8 mouse cellular contexts compared by ENCODE assay signal in the genomic region with DNA sequence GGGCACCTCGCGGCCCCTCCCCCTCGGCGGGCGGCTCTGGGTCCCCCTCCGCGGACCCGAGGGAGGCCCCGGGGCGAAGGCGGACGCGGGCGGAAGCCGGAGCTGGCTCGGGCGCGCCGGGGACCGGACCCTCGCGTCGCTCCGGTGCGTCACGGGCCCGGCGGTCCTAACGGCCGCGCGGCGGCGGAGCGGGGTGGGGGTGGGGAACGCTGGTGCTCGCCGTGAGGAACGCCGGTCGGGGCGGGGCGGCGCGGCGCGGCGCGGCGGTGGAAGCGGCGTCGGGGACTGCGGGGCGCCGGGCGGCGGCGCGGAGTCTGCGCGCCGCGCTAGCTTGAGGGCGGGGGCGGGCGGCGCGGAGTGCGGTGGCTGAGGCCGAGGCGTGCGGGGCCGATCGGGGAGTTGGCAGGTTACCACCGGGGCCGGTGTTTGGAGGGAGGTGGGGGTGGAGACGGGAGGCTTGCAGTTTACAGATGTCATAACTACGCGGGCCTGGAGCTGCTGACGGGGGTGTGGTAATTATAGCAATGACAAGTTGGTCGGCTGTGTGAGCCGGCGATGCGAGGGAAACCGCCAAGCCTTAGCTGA. TPM values are rescaled to one million over a fixed set of nuclear protein-coding genes. Genes with fewer than 3 reads are reported as not detected.
A peak's percentile ranks its signal among the peaks of the same experiment; 100 is the strongest.
DNase-seq lines count a peak whose midpoint lies in the region; ATAC-seq and TF ChIP-seq lines count a peak whose summit lies in the region.

No protein-coding gene starts in this region.

- no peaks in the 10 kb centered on the region for H3K36me3 ChIP-seq in limb, embryonic 11.5 days (ENCODE audit: control insufficient read depth, insufficient read depth, low read length)
- H3K36me3 ChIP-seq in midbrain, embryonic 12.5 days, result no peaks in the 10 kb centered on the region
- no peaks in the 10 kb centered on the region for H3K36me3 ChIP-seq in spleen, adult 2 months (ENCODE audit: control insufficient read depth, insufficient read depth, low read length)

- no peak for TF ChIP-seq CTCF in spleen, adult 2 months (IDR thresholded peaks at IDR 0.05; ENCODE audit: extremely low read depth, insufficient read depth, insufficient read length, insufficient replicate concordance)

- H3K27me3 ChIP-seq in limb, embryonic 11.5 days (ENCODE audit: control insufficient read depth, insufficient read depth, low read length), result no peaks in the 10 kb centered on the region
- peaks cover 7% of the 10 kb centered on the region for H3K27me3 ChIP-seq in midbrain, embryonic 12.5 days
- no peaks in the 10 kb centered on the region for H3K27me3 ChIP-seq in spleen, adult 2 months (ENCODE audit: control insufficient read depth, insufficient read depth, low read length)

- peak overlapping the region; percentile 68 for H3K4me2 ChIP-seq in limb, embryonic 11.5 days (ENCODE audit: low read depth, severe bottlenecking)
- H3K4me2 ChIP-seq in midbrain, embryonic 12.5 days (replicated peaks), result peak overlapping the region; percentile 69

- peak; percentile 73 for DNase-seq in 3T3-L1 (ENCODE audit: low read depth, low spot score)
- peak; percentile 76 for DNase-seq in adrenal gland, postnatal 10 days
- DNase-seq in embryo, embryonic 9.5 days (ENCODE audit: extremely low spot score), result peak; percentile 54
- DNase-seq in gastrocnemius, postnatal 4 days (ENCODE audit: low spot score in 2 of 2), result peak; percentile 53 to 66
- DNase-seq in kidney, adult 11 months, result peak; percentile 57
- DNase-seq in limb, embryonic 11.5 days (ENCODE audit: low spot score), result peak; percentile 53
- peak; percentile 53 to 68 for DNase-seq in spleen, adult 2 months (ENCODE audit: low read depth in 1 of 2, low spot score in 2 of 2)

- H3K9me3 ChIP-seq in limb, embryonic 11.5 days (ENCODE audit: control insufficient read depth, low read length), result no peaks in the 10 kb centered on the region
- 0 out of 2 replicates have a peak, but pooled peaks cover 3% of the 10 kb centered on the region for H3K9me3 ChIP-seq in midbrain, embryonic 12.5 days

- under 1% methylated on average over 24 of the region's 86 CpGs for WGBS in limb, embryonic 11.5 days
- WGBS in midbrain, embryonic 12.5 days, result 1% methylated on average over 55 of the region's 86 CpGs
- 1% methylated on average over 79 of the region's 86 CpGs for WGBS in spleen, adult 2 months

- H3K4me3 ChIP-seq in limb, embryonic 11.5 days (ENCODE audit: low read depth, low read length), result peak overlapping the region; percentile 74
- H3K4me3 ChIP-seq in midbrain, embryonic 12.5 days, result peak overlapping the region; percentile 89
- peak overlapping the region; percentile 80 for H3K4me3 ChIP-seq in spleen, adult 2 months (ENCODE audit: extremely low read depth, insufficient read depth, insufficient read length)

- H3K4me1 ChIP-seq in limb, embryonic 11.5 days (ENCODE audit: control insufficient read depth, insufficient read depth, low read length), result no peaks in the 10 kb centered on the region
- peaks cover 11% of the 10 kb centered on the region for H3K4me1 ChIP-seq in midbrain, embryonic 12.5 days
- H3K4me1 ChIP-seq in spleen, adult 2 months (ENCODE audit: control insufficient read depth, insufficient read depth, insufficient read length), result no peaks in the 10 kb centered on the region; the same call in 1 of the 2 replicates

- H3K27ac ChIP-seq in limb, embryonic 11.5 days (replicated peaks; ENCODE audit: low read depth, low read length), result peak overlapping the region; percentile 97
- peak overlapping the region; percentile 99 for H3K27ac ChIP-seq in midbrain, embryonic 12.5 days (replicated peaks)
- peak overlapping the region; percentile 94 for H3K27ac ChIP-seq in spleen, adult 2 months (ENCODE audit: insufficient read depth, low read length)

- peak overlapping the region; percentile 92 for H3K9ac ChIP-seq in limb, embryonic 11.5 days (ENCODE audit: low read length)
- H3K9ac ChIP-seq in midbrain, embryonic 12.5 days (replicated peaks), result peak overlapping the region; percentile 90

- ATAC-seq in limb, embryonic 11.5 days (ENCODE audit: insufficient number of reproducible peaks, low FRiP score, low TSS enrichment, low read depth), result peak; percentile 37
- ATAC-seq in midbrain, embryonic 12.5 days (ENCODE audit: low FRiP score, low read depth), result peak; percentile 77

- TF ChIP-seq POLR2A in spleen, adult 2 months (IDR thresholded peaks at IDR 0.05; ENCODE audit: low read depth, low read length), result no peak

RNA-seq across cellular contexts. Expression of a gene that starts 5.1 kb away (rescaled TPM):
- 10 to 100 TPM; 50.6 to 55.9 TPM for total RNA-seq in adrenal gland, postnatal 10 days (2021)
- 10 to 100 TPM; 62.5 to 71.0 TPM for total RNA-seq in gastrocnemius, postnatal 4 days (2021)
- 57.0 and 60.0 TPM in 2 replicates for polyA plus RNA-seq in limb, embryonic 11.5 days (2014; fragmentation: Nextera tagmentation; extraction: Ambion mirVana)
- 82.8 and 91.4 TPM in 2 replicates for polyA plus RNA-seq in midbrain, embryonic 12.5 days (2016; fragmentation: Nextera tagmentation; extraction: Ambion mirVana)
- 3.2 and 4.2 TPM in 2 replicates for polyA plus RNA-seq in spleen, adult 2 months (2012; rRNA removed)

RNA-seq across cellular contexts. Expression of a gene that starts 44.7 kb away (rescaled TPM):
- total RNA-seq in adrenal gland, postnatal 10 days (2021), result 10 to 100 TPM in 1 of 2 experiments, 1 to 10 TPM in 1; 8.7 to 10.1 TPM
- total RNA-seq in gastrocnemius, postnatal 4 days (2021), result 1 to 10 TPM; 4.6 to 5.5 TPM
- 3.1 and 4.1 TPM in 2 replicates for polyA plus RNA-seq in limb, embryonic 11.5 days (2014; fragmentation: Nextera tagmentation; extraction: Ambion mirVana)
- polyA plus RNA-seq in midbrain, embryonic 12.5 days (2016; fragmentation: Nextera tagmentation; extraction: Ambion mirVana), result 2.3 and 3.0 TPM in 2 replicates
- polyA plus RNA-seq in spleen, adult 2 months (2012; rRNA removed), result 8.1 and 8.5 TPM in 2 replicates

RNA-seq across cellular contexts. Expression of a gene that starts 45.3 kb away (rescaled TPM):
- total RNA-seq in adrenal gland, postnatal 10 days (2021), result 10 to 100 TPM; 12.5 to 16.4 TPM
- total RNA-seq in gastrocnemius, postnatal 4 days (2021), result 1 to 10 TPM; 7.6 TPM
- polyA plus RNA-seq in limb, embryonic 11.5 days (2014; fragmentation: Nextera tagmentation; extraction: Ambion mirVana), result 3.7 and 4.2 TPM in 2 replicates
- polyA plus RNA-seq in midbrain, embryonic 12.5 days (2016; fragmentation: Nextera tagmentation; extraction: Ambion mirVana), result 2.2 TPM in 2 replicates
- polyA plus RNA-seq in spleen, adult 2 months (2012; rRNA removed), result 6.7 and 6.9 TPM in 2 replicates

RNA-seq across cellular contexts. Expression of a gene that starts 57.4 kb away (rescaled TPM):
- total RNA-seq in adrenal gland, postnatal 10 days (2021), result 1 to 10 TPM; 4.3 to 5.3 TPM
- total RNA-seq in gastrocnemius, postnatal 4 days (2021), result 1 to 10 TPM; 5.0 to 5.3 TPM
- 9.2 and 9.8 TPM in 2 replicates for polyA plus RNA-seq in limb, embryonic 11.5 days (2014; fragmentation: Nextera tagmentation; extraction: Ambion mirVana)
- 12.5 and 13.2 TPM in 2 replicates for polyA plus RNA-seq in midbrain, embryonic 12.5 days (2016; fragmentation: Nextera tagmentation; extraction: Ambion mirVana)
- 1.7 TPM in 2 replicates for polyA plus RNA-seq in spleen, adult 2 months (2012; rRNA removed)

Comparison
In these comparisons a context has a peak if more than half of its experiments do, and no peak if none do; other contexts are left out.
1. Peak in every context shown above with its lines: DNase-seq, ATAC-seq, H3K4me3 ChIP-seq and H3K27ac ChIP-seq.
2. RNA of a gene that starts 5.1 kb away (polyA plus RNA-seq): 82.8 to 91.4 TPM in midbrain, embryonic 12.5 days and 57.0 to 60.0 TPM in limb, embryonic 11.5 days; 3.2 to 4.2 TPM in spleen, adult 2 months; every median in the first group is over 10 times any median in the second.